Mouse (Mus musculus): ENCODE results near the gene Sorcs2. TPM values are rescaled to one million over a fixed set of nuclear protein-coding genes. Genes with fewer than 3 reads are reported as not detected.

Sorcs2 gene
- polyA plus RNA-seq, 1 experiment from 2014 or later = 21.8 TPM

- WGBS = 70% methylated on average over 10 of the region's 10 CpGs
- Histone ChIP-seq H3K36me3 (ENCODE audit: control insufficient read depth, insufficient read depth, low read length) (peaks cover 13% of the 10 kb centered on the region), H3K4me1 (replicated peaks; ENCODE audit: control insufficient read depth, insufficient read depth, low read length) (no peaks in the 10 kb centered on the region), H3K9ac (ENCODE audit: low read length) (no peak overlapping the region), H3K27ac (ENCODE audit: low read length) (no peak overlapping the region), H3K9me3 (ENCODE audit: control insufficient read depth, low read length) (no peaks in the 10 kb centered on the region), H3K27me3 (ENCODE audit: control insufficient read depth, insufficient read depth, low read depth, low read length) (no peaks in the 10 kb centered on the region), H3K4me2 (ENCODE audit: low read depth, low read length) (no peak overlapping the region), H3K4me3 (ENCODE audit: low read length) (no peak overlapping the region)
- ATAC-seq (ENCODE audit: low read depth) = no peak
These were observed 394.1 kb downstream of the Sorcs2 start for GRCm38 (mm10) chr5:36003797-36004196.

DNA sequence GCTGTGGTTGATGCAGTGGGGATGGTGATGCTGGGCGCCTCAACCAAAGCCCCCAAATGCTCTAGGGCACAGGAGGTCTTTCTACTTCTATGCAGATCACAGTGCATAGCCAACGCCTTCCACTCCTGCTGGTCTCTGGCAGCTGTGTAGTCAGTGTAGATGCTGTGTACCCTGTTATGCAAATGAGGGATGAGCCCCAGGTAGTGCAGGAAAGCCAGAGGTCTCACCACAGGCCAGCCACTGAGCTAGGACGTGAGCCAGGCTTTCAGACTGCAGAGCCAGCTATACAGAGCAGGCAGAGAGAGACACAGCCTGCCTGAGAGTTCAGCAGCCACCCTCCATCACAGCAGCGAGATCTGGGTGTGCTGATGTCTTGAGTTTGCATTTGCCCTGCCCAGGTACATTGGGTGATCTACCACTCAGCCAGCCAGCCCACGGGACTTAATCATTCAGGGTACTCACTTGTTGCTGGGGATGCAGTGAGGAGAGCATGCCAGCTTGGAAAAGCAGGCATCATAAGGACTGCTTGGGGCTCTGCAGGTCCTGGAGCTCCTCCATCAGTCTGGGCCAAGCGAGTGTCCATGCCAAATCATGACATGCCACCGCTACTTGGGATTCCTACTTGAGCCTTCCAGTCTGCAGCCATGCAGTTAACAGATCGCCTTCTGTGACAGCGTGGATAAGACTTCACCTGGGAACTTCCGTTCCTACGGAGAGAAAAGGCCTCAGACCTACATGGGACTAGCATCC is 407.8 kb downstream of the Sorcs2 start:
- no peaks in the 10 kb centered on the region for H3K4me1 ChIP-seq (replicated peaks; ENCODE audit: control insufficient read depth, insufficient read depth, low read length)
- H3K9ac ChIP-seq (ENCODE audit: low read length) = no peak overlapping the region
- ATAC-seq (ENCODE audit: low read depth) = no peak
- H3K27ac ChIP-seq (ENCODE audit: low read length) = no peak overlapping the region
- no peaks in the 10 kb centered on the region for H3K27me3 ChIP-seq (ENCODE audit: control insufficient read depth, insufficient read depth, low read depth, low read length)
- H3K4me2 ChIP-seq (ENCODE audit: low read depth, low read length) = no peak overlapping the region
- 82% methylated on average over 11 of the region's 11 CpGs for WGBS
- no peak overlapping the region for H3K4me3 ChIP-seq (ENCODE audit: low read length)
- no peaks in the 10 kb centered on the region for H3K9me3 ChIP-seq (ENCODE audit: control insufficient read depth, low read length)
- H3K36me3 ChIP-seq (ENCODE audit: control insufficient read depth, insufficient read depth, low read length) = peaks cover 31% of the 10 kb centered on the region

DNA sequence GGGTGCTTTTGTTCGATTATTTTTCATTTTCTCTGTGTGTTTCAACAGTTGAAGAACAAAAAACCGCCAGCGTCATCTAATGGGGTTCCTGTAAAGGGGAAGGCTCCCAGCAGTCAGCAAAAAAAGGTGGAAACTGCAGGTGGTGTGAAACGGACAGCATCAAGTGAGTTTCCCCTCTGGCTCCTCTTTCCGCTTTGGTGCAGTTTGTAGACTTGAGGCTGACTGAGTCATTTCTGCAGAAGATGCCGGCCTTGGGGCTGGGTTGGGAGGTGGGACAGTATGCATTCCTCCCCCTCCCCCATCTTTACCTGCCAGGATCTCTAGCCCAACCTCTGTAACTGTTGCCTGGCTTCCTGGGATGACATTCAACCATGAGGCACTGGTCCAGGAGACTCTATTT is 408.4 kb downstream of the Sorcs2 start:
- Histone ChIP-seq H3K27ac (ENCODE audit: low read length) (no peak overlapping the region), H3K4me2 (ENCODE audit: low read depth, low read length) (no peak overlapping the region), H3K4me3 (ENCODE audit: low read length) (no peak overlapping the region), H3K9ac (ENCODE audit: low read length) (no peak overlapping the region), H3K27me3 (ENCODE audit: control insufficient read depth, insufficient read depth, low read depth, low read length) (no peaks in the 10 kb centered on the region), H3K9me3 (ENCODE audit: control insufficient read depth, low read length) (no peaks in the 10 kb centered on the region), H3K36me3 (ENCODE audit: control insufficient read depth, insufficient read depth, low read length) (peaks cover 33% of the 10 kb centered on the region), H3K4me1 (replicated peaks; ENCODE audit: control insufficient read depth, insufficient read depth, low read length) (no peaks in the 10 kb centered on the region)
- no peak for ATAC-seq (ENCODE audit: low read depth)
- 80% methylated on average over 6 of the region's 6 CpGs for WGBS

DNA sequence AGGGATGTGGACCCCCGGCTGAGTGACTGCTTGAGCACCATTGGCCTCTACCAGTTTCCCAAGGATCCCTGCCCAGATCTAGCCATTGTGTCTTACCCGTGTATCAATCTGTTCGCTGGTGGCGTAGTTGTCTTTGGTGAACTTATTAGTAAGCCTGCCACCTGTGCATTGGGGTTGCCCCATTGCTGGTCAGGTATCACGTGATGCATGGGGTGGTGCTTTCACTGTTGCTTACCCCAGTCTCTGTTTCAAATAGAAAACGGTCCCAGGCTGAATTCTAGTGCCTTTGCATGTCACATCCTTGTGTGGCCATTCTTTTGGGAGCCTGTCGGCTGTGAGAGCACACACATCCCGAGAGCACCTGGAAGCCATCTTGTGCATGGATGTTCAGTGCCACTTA is 409.9 kb downstream of the Sorcs2 start:
- Histone ChIP-seq H3K4me1 (replicated peaks; ENCODE audit: control insufficient read depth, insufficient read depth, low read length) (no peaks in the 10 kb centered on the region), H3K9me3 (ENCODE audit: control insufficient read depth, low read length) (no peaks in the 10 kb centered on the region), H3K9ac (ENCODE audit: low read length) (no peak overlapping the region), H3K27me3 (ENCODE audit: control insufficient read depth, insufficient read depth, low read depth, low read length) (no peaks in the 10 kb centered on the region), H3K4me2 (ENCODE audit: low read depth, low read length) (no peak overlapping the region), H3K36me3 (ENCODE audit: control insufficient read depth, insufficient read depth, low read length) (peaks cover 34% of the 10 kb centered on the region), H3K4me3 (ENCODE audit: low read length) (no peak overlapping the region), H3K27ac (ENCODE audit: low read length) (no peak overlapping the region)
- ATAC-seq (ENCODE audit: low read depth) = no peak
- WGBS = 92% methylated on average over 8 of the region's 8 CpGs

- WGBS = 82% methylated on average over 8 of the region's 8 CpGs
- Histone ChIP-seq H3K4me1 (replicated peaks; ENCODE audit: control insufficient read depth, insufficient read depth, low read length) (no peaks in the 10 kb centered on the region), H3K9me3 (ENCODE audit: control insufficient read depth, low read length) (no peaks in the 10 kb centered on the region), H3K27me3 (ENCODE audit: control insufficient read depth, insufficient read depth, low read depth, low read length) (no peaks in the 10 kb centered on the region), H3K36me3 (ENCODE audit: control insufficient read depth, insufficient read depth, low read length) (peaks cover 31% of the 10 kb centered on the region), H3K4me3 (ENCODE audit: low read length) (no peak overlapping the region), H3K27ac (ENCODE audit: low read length) (no peak overlapping the region), H3K9ac (ENCODE audit: low read length) (no peak overlapping the region), H3K4me2 (ENCODE audit: low read depth, low read length) (no peak overlapping the region)
- no peak for ATAC-seq (ENCODE audit: low read depth)
These were observed 412.3 kb downstream of the Sorcs2 start for GRCm38 (mm10) chr5:35985611-35986010.

GRCm38 (mm10) chr5:35981976-35982375 is 416.0 kb downstream of the Sorcs2 start:
- peak; percentile 56; the same call in 1 of the 2 replicates for ATAC-seq (ENCODE audit: low read depth)
- Histone ChIP-seq H3K36me3 (ENCODE audit: control insufficient read depth, insufficient read depth, low read length) (peaks cover 22% of the 10 kb centered on the region), H3K27me3 (ENCODE audit: control insufficient read depth, insufficient read depth, low read depth, low read length) (no peaks in the 10 kb centered on the region), H3K4me3 (ENCODE audit: low read length) (no peak overlapping the region), H3K4me1 (replicated peaks; ENCODE audit: control insufficient read depth, insufficient read depth, low read length) (no peaks in the 10 kb centered on the region), H3K9ac (ENCODE audit: low read length) (no peak overlapping the region), H3K9me3 (ENCODE audit: control insufficient read depth, low read length) (no peaks in the 10 kb centered on the region), H3K4me2 (ENCODE audit: low read depth, low read length) (no peak overlapping the region), H3K27ac (ENCODE audit: low read length) (no peak overlapping the region)
- WGBS = 44% methylated on average over 4 of the region's 4 CpGs

DNA sequence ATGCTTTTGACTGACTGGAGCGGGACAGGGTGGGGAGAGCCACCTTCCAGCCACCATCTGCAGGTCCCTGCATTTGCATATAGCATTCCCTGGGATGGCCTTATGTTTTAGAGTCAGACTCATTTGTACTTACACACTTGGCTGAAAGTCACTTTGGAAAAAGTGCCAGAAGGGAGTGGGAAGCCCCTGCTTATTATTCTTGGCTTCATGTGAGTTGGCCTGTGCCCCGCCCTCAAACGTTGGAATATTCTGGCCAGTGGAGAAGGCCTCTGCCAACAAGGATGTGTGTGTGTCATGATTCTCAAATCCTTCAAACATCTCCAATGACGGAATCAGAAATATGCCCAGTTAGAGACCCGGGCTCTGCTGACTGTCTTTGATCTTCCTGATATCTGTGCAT is 416.6 kb downstream of the Sorcs2 start:
- H3K9me3 ChIP-seq (ENCODE audit: control insufficient read depth, low read length) = no peaks in the 10 kb centered on the region
- H3K4me1 ChIP-seq (replicated peaks; ENCODE audit: control insufficient read depth, insufficient read depth, low read length) = no peaks in the 10 kb centered on the region
- peaks cover 28% of the 10 kb centered on the region for H3K36me3 ChIP-seq (ENCODE audit: control insufficient read depth, insufficient read depth, low read length)
- no peaks in the 10 kb centered on the region for H3K27me3 ChIP-seq (ENCODE audit: control insufficient read depth, insufficient read depth, low read depth, low read length)
- H3K9ac ChIP-seq (ENCODE audit: low read length) = no peak overlapping the region
- H3K4me2 ChIP-seq (ENCODE audit: low read depth, low read length) = no peak overlapping the region
- no peak overlapping the region for H3K4me3 ChIP-seq (ENCODE audit: low read length)
- ATAC-seq (ENCODE audit: low read depth) = peak; percentile 18
- H3K27ac ChIP-seq (ENCODE audit: low read length) = no peak overlapping the region
- WGBS = 64% methylated on average over 5 of the region's 5 CpGs

DNA sequence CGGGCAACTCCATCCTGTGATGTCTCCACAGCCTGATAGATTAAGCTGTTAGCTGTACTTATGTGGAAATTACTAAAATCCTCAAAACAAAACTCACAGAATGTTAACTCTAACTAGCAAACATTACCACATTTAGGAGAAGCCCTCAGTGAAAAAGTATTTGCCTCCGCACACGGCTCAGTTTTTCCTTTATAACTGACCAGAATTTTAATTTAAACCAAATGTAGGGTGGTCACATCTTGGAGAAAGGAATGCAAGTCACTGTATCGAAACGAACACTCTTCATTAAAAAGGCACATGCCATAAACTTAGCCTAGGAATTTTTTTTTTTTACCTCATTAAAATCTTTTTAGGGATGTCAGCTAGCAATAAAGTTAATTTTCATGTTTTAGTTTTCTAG is 417.4 kb downstream of the Sorcs2 start:
- Histone ChIP-seq H3K27me3 (ENCODE audit: control insufficient read depth, insufficient read depth, low read depth, low read length) (no peaks in the 10 kb centered on the region), H3K9ac (ENCODE audit: low read length) (no peak overlapping the region), H3K9me3 (ENCODE audit: control insufficient read depth, low read length) (no peaks in the 10 kb centered on the region), H3K4me2 (ENCODE audit: low read depth, low read length) (no peak overlapping the region), H3K4me3 (ENCODE audit: low read length) (no peak overlapping the region), H3K36me3 (ENCODE audit: control insufficient read depth, insufficient read depth, low read length) (peaks cover 30% of the 10 kb centered on the region), H3K4me1 (replicated peaks; ENCODE audit: control insufficient read depth, insufficient read depth, low read length) (no peaks in the 10 kb centered on the region), H3K27ac (ENCODE audit: low read length) (no peak overlapping the region)
- no peak for ATAC-seq (ENCODE audit: low read depth)
- WGBS = 81% methylated on average over 5 of the region's 5 CpGs

GRCm38 (mm10) chr5:35975681-35976080 is 422.3 kb downstream of the Sorcs2 start:
- no peaks in the 10 kb centered on the region for H3K27me3 ChIP-seq (ENCODE audit: control insufficient read depth, insufficient read depth, low read depth, low read length)
- WGBS = 11% methylated on average over 5 of the region's 5 CpGs
- ATAC-seq (ENCODE audit: low read depth) = peak; percentile 51; the same call in 1 of the 2 replicates
- peaks cover 22% of the 10 kb centered on the region for H3K4me1 ChIP-seq (replicated peaks; ENCODE audit: control insufficient read depth, insufficient read depth, low read length)
- H3K27ac ChIP-seq (ENCODE audit: low read length) = no peak overlapping the region
- H3K36me3 ChIP-seq (ENCODE audit: control insufficient read depth, insufficient read depth, low read length) = peaks cover 25% of the 10 kb centered on the region
- H3K4me3 ChIP-seq (ENCODE audit: low read length) = no peak overlapping the region
- no peak overlapping the region for H3K4me2 ChIP-seq (ENCODE audit: low read depth, low read length)
- no peaks in the 10 kb centered on the region for H3K9me3 ChIP-seq (ENCODE audit: control insufficient read depth, low read length)
- no peak overlapping the region for H3K9ac ChIP-seq (ENCODE audit: low read length)
